Mouse (Mus musculus): ENCODE results near the gene Ankrd11. TPM values are rescaled to one million over a fixed set of nuclear protein-coding genes. Genes with fewer than 3 reads are reported as not detected.

The Ankrd11 gene
- polyA plus RNA-seq, 1 experiment from 2014 or later, result 67.3 TPM

DNA sequence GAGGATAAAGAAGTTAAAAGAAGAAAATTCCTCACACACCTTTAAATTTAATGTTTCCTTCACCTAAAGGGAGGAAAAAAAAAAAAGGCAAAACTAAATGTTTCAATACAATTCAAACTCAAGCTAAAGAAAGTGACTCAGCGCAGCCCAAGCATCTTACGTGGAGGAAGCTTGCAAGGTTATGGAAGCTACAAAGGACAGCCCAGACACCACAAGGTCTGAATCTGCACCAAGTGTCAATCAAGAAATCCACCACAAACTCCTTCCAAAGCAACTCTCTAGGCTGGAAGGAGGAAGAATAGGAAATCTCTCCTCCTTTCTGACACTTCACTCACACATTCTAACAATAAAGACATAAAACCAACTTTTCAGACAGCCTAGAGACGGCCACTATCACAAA is 62.7 kb downstream of the Ankrd11 start:
- no peak overlapping the region for H3K9ac ChIP-seq
- no peak overlapping the region for H3K4me3 ChIP-seq (replicated peaks)
- no peak for ATAC-seq (ENCODE audit: insufficient read depth, low FRiP score, low read depth)
- H3K9me3 ChIP-seq, result no peaks in the 10 kb centered on the region
- H3K27ac ChIP-seq, result no peak overlapping the region
- WGBS, result 81% methylated on average over 3 of the region's 3 CpGs
- H3K4me2 ChIP-seq, result no peak overlapping the region
- H3K4me1 ChIP-seq, result 0 out of 2 replicates have a peak, but pooled peaks cover 13% of the 10 kb centered on the region
- H3K36me3 ChIP-seq, result no peaks in the 10 kb centered on the region
- no peaks in the 10 kb centered on the region for H3K27me3 ChIP-seq (replicated peaks)

DNA sequence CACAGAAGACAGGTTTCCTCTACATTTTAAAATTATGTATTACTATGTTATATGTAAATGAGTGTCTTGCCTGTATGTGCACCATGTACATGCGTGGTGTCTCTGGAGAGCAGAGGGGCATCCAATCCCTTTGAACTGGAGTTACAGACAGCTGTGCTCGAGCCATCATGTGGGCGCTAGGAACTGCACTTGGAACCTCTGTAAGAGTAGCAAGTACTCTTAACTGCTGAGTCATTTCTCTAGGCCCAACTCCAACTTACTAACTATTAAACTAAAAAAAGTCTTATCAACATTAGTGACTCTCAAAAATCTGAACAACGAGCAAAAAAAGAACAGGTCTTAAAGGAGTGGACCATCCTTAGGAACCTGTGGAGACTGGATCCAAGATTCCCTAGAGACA is 66.0 kb downstream of the Ankrd11 start:
- 0 out of 2 replicates have a peak, but pooled peaks cover 5% of the 10 kb centered on the region for H3K36me3 ChIP-seq
- H3K4me2 ChIP-seq, result no peak overlapping the region
- no peak for ATAC-seq (ENCODE audit: insufficient read depth, low FRiP score, low read depth)
- no peaks in the 10 kb centered on the region for H3K9me3 ChIP-seq
- H3K27ac ChIP-seq, result no peak overlapping the region
- WGBS, result 89% methylated on average over 4 of the region's 4 CpGs
- H3K4me1 ChIP-seq, result 0 out of 2 replicates have a peak, but pooled peaks cover 6% of the 10 kb centered on the region
- H3K9ac ChIP-seq, result no peak overlapping the region
- H3K27me3 ChIP-seq (replicated peaks), result no peaks in the 10 kb centered on the region
- H3K4me3 ChIP-seq (replicated peaks), result no peak overlapping the region

DNA sequence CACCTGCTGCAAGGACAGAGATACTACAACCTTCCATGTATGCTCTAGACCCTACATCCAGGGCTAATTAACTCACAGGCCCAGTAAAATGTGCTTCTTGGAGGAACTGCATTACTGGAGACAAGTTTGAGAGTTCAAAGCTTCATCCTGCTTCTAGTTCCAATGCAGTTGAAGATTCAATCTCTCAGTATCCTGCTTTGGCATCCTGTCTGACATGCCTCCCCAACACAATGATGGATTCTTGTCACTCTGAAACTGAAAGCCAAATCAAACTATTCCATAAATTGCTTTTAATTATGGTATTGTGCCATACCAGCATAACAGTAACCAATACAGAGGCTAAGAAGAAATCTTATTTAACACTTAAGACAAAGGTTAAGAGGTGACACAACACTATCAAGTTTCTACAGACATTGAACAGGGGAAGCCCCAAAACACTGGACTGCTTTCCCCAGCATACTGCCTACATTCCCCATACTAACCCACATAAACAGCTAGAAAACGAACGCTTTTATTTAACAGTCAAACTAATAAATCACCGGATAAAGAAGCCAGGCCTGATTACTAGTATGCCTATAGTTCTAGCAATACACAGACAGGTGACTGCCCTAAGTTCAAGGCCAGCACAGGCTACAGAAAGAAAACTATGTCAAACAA is 72.0 kb downstream of the Ankrd11 start:
- H3K27ac ChIP-seq, result no peak overlapping the region
- no peak overlapping the region for H3K4me3 ChIP-seq (replicated peaks)
- 0 out of 2 replicates have a peak, but pooled peaks cover 5% of the 10 kb centered on the region for H3K36me3 ChIP-seq
- no peaks in the 10 kb centered on the region for H3K27me3 ChIP-seq (replicated peaks)
- H3K4me1 ChIP-seq, result no peaks in the 10 kb centered on the region
- H3K9ac ChIP-seq, result no peak overlapping the region
- H3K9me3 ChIP-seq, result no peaks in the 10 kb centered on the region
- ATAC-seq (ENCODE audit: insufficient read depth, low FRiP score, low read depth), result no peak
- no peak overlapping the region for H3K4me2 ChIP-seq
- 80% methylated on average over 3 of the region's 3 CpGs for WGBS

DNA sequence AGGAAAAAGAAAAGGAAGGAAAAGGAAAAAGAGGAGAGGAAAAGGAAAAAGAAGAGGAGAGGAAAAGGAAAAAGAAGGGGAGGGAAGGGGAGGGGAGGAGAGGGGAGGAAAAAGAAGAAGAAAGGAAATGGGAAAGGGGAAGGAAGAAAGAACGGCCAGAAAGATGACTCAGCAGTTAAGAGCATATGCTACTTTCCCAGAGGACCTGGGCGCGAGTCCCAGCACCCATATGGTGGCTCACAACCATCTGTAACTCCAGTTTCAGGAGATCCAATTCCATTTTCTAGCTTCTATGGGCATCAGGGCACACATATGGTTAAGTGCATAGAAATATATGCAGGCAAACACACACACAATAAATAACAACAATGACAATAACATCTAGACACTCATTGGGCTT is 73.9 kb downstream of the Ankrd11 start:
- Histone ChIP-seq H3K36me3 (0 out of 2 replicates have a peak, but pooled peaks cover 3% of the 10 kb centered on the region), H3K27me3 (replicated peaks) (no peaks in the 10 kb centered on the region), H3K4me2 (no peak overlapping the region), H3K4me1 (no peaks in the 10 kb centered on the region), H3K9me3 (no peaks in the 10 kb centered on the region), H3K27ac (no peak overlapping the region), H3K9ac (no peak overlapping the region), H3K4me3 (replicated peaks) (no peak overlapping the region)
- ATAC-seq (ENCODE audit: insufficient read depth, low FRiP score, low read depth), result no peak
- WGBS, result 93% methylated on average over 3 of the region's 3 CpGs

DNA sequence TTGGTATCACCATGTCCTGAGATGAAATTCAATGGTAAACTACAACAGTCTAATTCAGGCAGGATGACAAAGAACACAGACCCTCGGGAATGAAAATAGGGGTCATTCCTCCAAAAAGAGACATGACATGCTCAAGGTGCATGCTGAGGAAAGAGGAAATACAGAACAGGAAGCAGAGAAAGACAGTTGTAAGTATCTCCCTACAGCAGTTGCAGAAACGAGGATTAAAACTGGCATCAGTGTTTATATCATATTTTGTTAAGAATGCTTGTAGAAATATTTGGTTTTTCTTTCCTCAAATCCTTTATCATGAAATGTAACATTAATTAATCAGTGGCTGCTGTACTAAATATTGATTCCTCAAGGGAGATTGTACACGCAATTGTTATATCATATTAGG is 75.4 kb downstream of the Ankrd11 start:
- Histone ChIP-seq H3K4me1 (peaks cover 3% of the 10 kb centered on the region; the same call in 1 of the 2 replicates), H3K4me3 (replicated peaks) (no peak overlapping the region), H3K4me2 (no peak overlapping the region), H3K9me3 (no peaks in the 10 kb centered on the region), H3K9ac (no peak overlapping the region), H3K36me3 (no peaks in the 10 kb centered on the region), H3K27me3 (replicated peaks) (no peaks in the 10 kb centered on the region), H3K27ac (no peak overlapping the region)
- 71% methylated on average over 3 of the region's 3 CpGs for WGBS
- no peak for ATAC-seq (ENCODE audit: insufficient read depth, low FRiP score, low read depth)

DNA sequence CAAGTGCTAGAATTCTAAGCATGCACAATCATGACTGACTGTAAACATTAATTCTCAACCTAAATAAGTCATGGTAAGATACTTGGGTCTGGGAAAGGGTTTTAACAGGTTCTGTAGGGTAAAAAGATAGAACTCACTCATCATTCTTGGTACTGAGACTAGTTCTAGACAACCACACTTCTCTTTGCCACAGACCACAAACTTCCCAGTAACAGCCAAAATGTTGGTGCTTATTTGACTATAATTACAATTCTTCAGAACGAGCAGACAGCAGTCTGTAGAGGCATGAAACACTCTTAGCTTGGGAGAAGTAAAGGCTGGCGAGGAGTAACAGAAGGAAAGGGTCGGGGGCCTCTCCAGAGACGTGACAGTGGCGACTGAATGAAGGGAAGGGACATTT is 80.0 kb downstream of the Ankrd11 start:
- Histone ChIP-seq H3K4me3 (replicated peaks) (no peak overlapping the region), H3K4me1 (peaks cover 16% of the 10 kb centered on the region; the same call in 1 of the 2 replicates), H3K4me2 (no peak overlapping the region), H3K9me3 (no peaks in the 10 kb centered on the region), H3K27ac (no peak overlapping the region), H3K27me3 (replicated peaks) (no peaks in the 10 kb centered on the region), H3K36me3 (no peaks in the 10 kb centered on the region), H3K9ac (no peak overlapping the region)
- ATAC-seq (ENCODE audit: insufficient read depth, low FRiP score, low read depth), result no peak
- 45% methylated on average over 5 of the region's 5 CpGs for WGBS

DNA sequence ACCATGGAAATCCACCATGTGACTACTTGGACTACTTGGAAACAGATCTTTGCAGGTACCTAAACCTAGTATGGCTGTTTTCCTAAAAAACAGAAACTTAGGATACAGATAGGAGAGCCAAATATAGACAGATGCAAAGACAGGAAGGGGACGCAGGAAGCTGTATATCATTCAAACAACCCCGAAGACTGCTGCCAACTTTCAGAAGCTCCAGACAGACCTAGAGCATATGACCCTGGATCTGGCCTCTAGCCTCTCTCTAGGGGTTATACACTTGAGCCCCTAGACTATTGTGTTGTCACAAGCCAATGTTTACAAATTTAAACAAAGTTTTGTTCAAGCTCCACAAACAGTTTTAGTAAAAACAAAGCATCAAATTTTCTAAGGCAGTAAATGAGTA is 80.6 kb downstream of the Ankrd11 start:
- 18% methylated on average over 2 of the region's 2 CpGs for WGBS

DNA sequence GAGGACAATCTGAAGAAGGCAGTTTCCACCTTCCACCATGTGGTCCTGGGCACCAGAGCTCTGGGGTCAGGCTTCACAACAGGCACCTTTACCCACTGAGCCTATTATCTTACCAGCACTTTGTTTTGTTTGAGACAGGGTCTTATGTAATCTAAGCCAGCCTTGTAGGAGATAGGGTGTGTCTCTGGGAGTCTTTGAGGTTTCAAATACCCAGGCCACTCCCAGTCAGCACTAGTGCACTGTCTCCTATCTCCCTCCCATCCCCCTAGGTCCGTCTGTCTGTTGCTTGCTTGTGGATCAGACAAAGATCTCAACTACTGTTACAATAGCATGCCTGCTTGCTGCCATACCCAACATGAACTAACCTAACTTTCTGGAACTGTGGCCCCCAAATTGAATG is 81.1 kb downstream of the Ankrd11 start:
- WGBS, result 0% methylated on average over 1 of the region's 1 CpGs
- no peaks in the 10 kb centered on the region for H3K36me3 ChIP-seq
- ATAC-seq (ENCODE audit: insufficient read depth, low FRiP score, low read depth), result peak; percentile 66
- peaks cover 27% of the 10 kb centered on the region; the same call in 1 of the 2 replicates for H3K4me1 ChIP-seq
- no peak overlapping the region for H3K4me2 ChIP-seq
- H3K27me3 ChIP-seq (replicated peaks), result no peaks in the 10 kb centered on the region
- no peak overlapping the region for H3K9ac ChIP-seq
- no peak overlapping the region for H3K4me3 ChIP-seq (replicated peaks)
- H3K27ac ChIP-seq, result peak overlapping the region; percentile 26; the same call in 1 of the 2 replicates
- H3K9me3 ChIP-seq, result no peaks in the 10 kb centered on the region

More for the DNA sequence above, 80.6 kb downstream of the Ankrd11 start:
- Histone ChIP-seq H3K4me2 (no peak overlapping the region), H3K9me3 (no peaks in the 10 kb centered on the region), H3K4me3 (replicated peaks) (no peak overlapping the region), H3K4me1 (peaks cover 21% of the 10 kb centered on the region; the same call in 1 of the 2 replicates), H3K27me3 (replicated peaks) (no peaks in the 10 kb centered on the region), H3K36me3 (no peaks in the 10 kb centered on the region), H3K27ac (0 out of 2 replicates have a peak overlapping the region, but pooled peaks have one; percentile 31), H3K9ac (no peak overlapping the region)
- ATAC-seq (ENCODE audit: insufficient read depth, low FRiP score, low read depth), result no peak

DNA sequence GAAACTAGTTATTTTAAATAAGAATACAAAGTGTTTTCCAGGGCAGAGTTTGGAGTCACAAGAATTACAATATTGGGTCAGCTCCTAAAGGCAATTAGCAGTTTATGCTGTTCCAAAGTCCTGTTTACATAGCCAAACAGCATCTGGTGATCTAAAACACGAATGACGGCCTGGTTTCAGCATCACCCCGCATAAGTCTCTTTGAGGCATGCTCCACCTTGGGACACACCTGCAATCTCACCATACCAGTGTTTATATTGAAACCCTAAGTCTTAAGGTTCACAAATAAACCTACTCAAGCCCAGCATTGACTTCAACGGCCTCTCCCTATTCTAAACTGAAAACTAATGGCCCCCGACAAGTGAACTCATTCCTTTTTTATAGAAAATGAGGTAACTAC is 81.8 kb downstream of the Ankrd11 start:
- peaks cover 29% of the 10 kb centered on the region; the same call in 1 of the 2 replicates for H3K4me1 ChIP-seq
- WGBS, result 60% methylated on average over 5 of the region's 5 CpGs
- H3K36me3 ChIP-seq, result no peaks in the 10 kb centered on the region
- H3K4me2 ChIP-seq, result no peak overlapping the region
- ATAC-seq (ENCODE audit: insufficient read depth, low FRiP score, low read depth), result no peak
- peak overlapping the region; percentile 26; the same call in 1 of the 2 replicates for H3K27ac ChIP-seq
- H3K4me3 ChIP-seq (replicated peaks), result no peak overlapping the region
- H3K27me3 ChIP-seq (replicated peaks), result no peaks in the 10 kb centered on the region
- no peaks in the 10 kb centered on the region for H3K9me3 ChIP-seq
- H3K9ac ChIP-seq, result no peak overlapping the region

DNA sequence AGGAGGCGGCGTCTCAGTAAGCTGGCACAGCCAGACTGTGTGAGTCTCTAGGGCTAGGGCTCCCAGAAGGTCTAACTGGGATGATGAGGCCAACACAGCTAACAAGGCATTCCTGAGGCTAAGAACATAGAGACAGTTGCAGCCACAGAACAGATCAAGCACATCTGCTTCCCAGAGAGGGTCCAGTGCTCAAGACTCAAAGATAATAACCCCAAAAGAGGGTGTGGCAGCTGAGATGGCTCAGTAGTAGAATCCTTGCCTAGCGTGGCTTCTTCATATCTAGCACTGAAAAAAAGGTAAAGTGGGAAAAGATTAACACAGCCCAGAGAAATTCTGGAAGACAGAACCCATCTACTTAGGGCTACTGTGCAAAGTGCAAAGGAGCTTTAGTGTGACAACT is 86.1 kb downstream of the Ankrd11 start:
- WGBS, result 86% methylated on average over 3 of the region's 3 CpGs
- no peaks in the 10 kb centered on the region for H3K27me3 ChIP-seq (replicated peaks)
- peaks cover 24% of the 10 kb centered on the region for H3K4me1 ChIP-seq
- H3K36me3 ChIP-seq, result no peaks in the 10 kb centered on the region
- no peaks in the 10 kb centered on the region for H3K9me3 ChIP-seq
- no peak overlapping the region for H3K9ac ChIP-seq
- H3K4me3 ChIP-seq (replicated peaks), result no peak overlapping the region
- no peak overlapping the region for H3K27ac ChIP-seq
- H3K4me2 ChIP-seq, result no peak overlapping the region
- ATAC-seq (ENCODE audit: insufficient read depth, low FRiP score, low read depth), result no peak

DNA sequence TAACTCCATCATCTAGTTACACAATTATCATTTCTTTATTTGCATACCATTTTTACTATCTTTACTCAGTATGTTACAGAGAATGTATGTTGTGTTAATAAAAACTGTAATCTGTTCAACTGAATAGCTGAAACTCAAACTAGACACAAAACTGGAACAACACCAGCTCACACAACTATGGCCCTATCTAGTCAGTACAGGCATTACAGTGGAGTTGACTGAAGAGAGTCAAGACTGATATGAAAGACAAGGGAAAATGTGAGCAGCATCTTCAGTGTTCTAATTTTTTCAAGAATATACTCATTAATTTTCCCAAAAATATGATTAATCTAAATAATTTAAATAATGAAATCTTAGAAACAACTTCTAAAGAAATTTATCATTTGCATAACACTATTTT is 86.9 kb downstream of the Ankrd11 start:
- Histone ChIP-seq H3K9ac (no peak overlapping the region), H3K4me3 (replicated peaks) (no peak overlapping the region), H3K9me3 (no peaks in the 10 kb centered on the region), H3K27ac (no peak overlapping the region), H3K27me3 (replicated peaks) (no peaks in the 10 kb centered on the region), H3K4me1 (peaks cover 16% of the 10 kb centered on the region), H3K4me2 (no peak overlapping the region), H3K36me3 (no peaks in the 10 kb centered on the region)
- no peak for ATAC-seq (ENCODE audit: insufficient read depth, low FRiP score, low read depth)

DNA sequence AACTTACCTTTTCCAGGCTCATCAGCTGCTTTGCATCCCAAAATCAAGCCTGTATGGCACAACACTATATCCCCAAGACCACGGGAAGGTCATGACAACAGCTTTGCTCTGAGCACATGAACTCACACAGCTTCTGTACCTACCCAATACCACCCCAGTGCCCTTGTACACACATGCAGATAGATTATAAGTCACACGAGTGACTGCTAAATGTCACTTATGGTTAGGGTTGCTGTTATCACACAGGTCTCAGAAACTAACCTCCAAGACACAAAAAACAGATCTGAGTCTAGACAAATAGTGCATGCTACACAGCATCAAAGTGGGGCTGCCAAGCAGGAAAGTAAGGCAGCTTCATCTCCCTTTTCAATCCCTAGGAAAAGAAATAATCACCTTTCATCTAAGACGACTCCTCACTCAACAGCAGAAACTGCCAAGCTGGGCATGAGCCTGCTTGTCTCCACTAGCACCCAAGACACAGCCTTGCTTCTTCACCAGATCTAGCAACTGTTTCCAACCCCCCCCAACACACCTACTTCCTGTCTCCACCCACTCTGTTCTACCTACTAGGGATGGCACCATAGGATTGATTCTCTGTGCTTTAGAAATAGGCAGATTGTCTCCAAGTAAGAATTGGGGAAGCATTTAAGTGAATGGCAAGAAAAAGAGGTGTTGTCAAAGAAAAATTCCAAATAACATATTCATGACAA is 87.8 kb downstream of the Ankrd11 start:
- WGBS, result 63% methylated on average over 3 of the region's 3 CpGs
- no peak overlapping the region for H3K9ac ChIP-seq
- no peaks in the 10 kb centered on the region for H3K9me3 ChIP-seq
- ATAC-seq (ENCODE audit: insufficient read depth, low FRiP score, low read depth), result no peak
- no peaks in the 10 kb centered on the region for H3K27me3 ChIP-seq (replicated peaks)
- H3K4me1 ChIP-seq, result peaks cover 23% of the 10 kb centered on the region
- H3K36me3 ChIP-seq, result no peaks in the 10 kb centered on the region
- no peak overlapping the region for H3K4me3 ChIP-seq (replicated peaks)
- no peak overlapping the region for H3K4me2 ChIP-seq
- no peak overlapping the region for H3K27ac ChIP-seq

Measured in stomach, embryonic 15.5 days (tissue).